Mouse (Mus musculus): ENCODE measurements around the gene Fosb. TPM values are rescaled to one million over a fixed set of nuclear protein-coding genes. Genes with fewer than 3 reads are reported as not detected.

The Fosb gene
- polyA plus RNA-seq, 1 experiment, result 16.7 TPM

- TF ChIP-seq CTCF (IDR thresholded peaks at IDR 0.05; ENCODE audit: extremely low read depth, insufficient read length, insufficient replicate concordance, low read depth, low read length), result no peak
- 0 out of 2 replicates have a peak, but pooled peaks have one; percentile 18 for TF ChIP-seq POLR2A (IDR thresholded peaks at IDR 0.05; ENCODE audit: low read depth, low read length)
- Histone ChIP-seq H3K4me1 (ENCODE audit: control insufficient read depth, insufficient read depth, insufficient read length, low read length) (peaks cover 27% of the 10 kb centered on the region), H3K27me3 (ENCODE audit: control insufficient read depth, insufficient read depth, low read length) (no peaks in the 10 kb centered on the region), H3K27ac (ENCODE audit: insufficient read depth, low read depth, low read length) (peak overlapping the region; percentile 96), H3K36me3 (ENCODE audit: control insufficient read depth, insufficient read depth, low read length) (peaks cover 10% of the 10 kb centered on the region), H3K4me3 (ENCODE audit: low read depth, low read length) (peak overlapping the region; percentile 95)
- under 1% methylated on average over 20 of the region's 21 CpGs for WGBS
Observed at GRCm38 (mm10) chr7:19270509-19271237, 39.2 kb downstream of the Fosb start.

- no peaks in the 10 kb centered on the region for H3K27me3 ChIP-seq (ENCODE audit: control insufficient read depth, insufficient read depth, low read length)
- peak overlapping the region; percentile 96 for H3K27ac ChIP-seq (ENCODE audit: insufficient read depth, low read depth, low read length)
- peaks cover 34% of the 10 kb centered on the region for H3K4me1 ChIP-seq (ENCODE audit: control insufficient read depth, insufficient read depth, insufficient read length, low read length)
- peak overlapping the region; percentile 95 for H3K4me3 ChIP-seq (ENCODE audit: low read depth, low read length)
- TF ChIP-seq CTCF (IDR thresholded peaks at IDR 0.05; ENCODE audit: extremely low read depth, insufficient read length, insufficient replicate concordance, low read depth, low read length) (no peak), POLR2A (IDR thresholded peaks at IDR 0.05; ENCODE audit: low read depth, low read length) (0 out of 2 replicates have a peak, but pooled peaks have one; percentile 30)
- WGBS, result 1% methylated on average over 19 of the region's 19 CpGs
- peaks cover 12% of the 10 kb centered on the region for H3K36me3 ChIP-seq (ENCODE audit: control insufficient read depth, insufficient read depth, low read length)
Observed at GRCm38 (mm10) chr7:19269721-19270441, 40.0 kb downstream of the Fosb start.

GRCm38 (mm10) chr7:19268993-19269681 is 40.7 kb downstream of the Fosb start:
- Histone ChIP-seq H3K4me1 (ENCODE audit: control insufficient read depth, insufficient read depth, insufficient read length, low read length) (peaks cover 41% of the 10 kb centered on the region), H3K36me3 (ENCODE audit: control insufficient read depth, insufficient read depth, low read length) (peaks cover 19% of the 10 kb centered on the region), H3K27ac (ENCODE audit: insufficient read depth, low read depth, low read length) (peak overlapping the region; percentile 92), H3K4me3 (ENCODE audit: low read depth, low read length) (peak overlapping the region; percentile 95), H3K27me3 (ENCODE audit: control insufficient read depth, insufficient read depth, low read length) (no peaks in the 10 kb centered on the region)
- TF ChIP-seq CTCF (IDR thresholded peaks at IDR 0.05; ENCODE audit: extremely low read depth, insufficient read length, insufficient replicate concordance, low read depth, low read length) (no peak), POLR2A (IDR thresholded peaks at IDR 0.05; ENCODE audit: low read depth, low read length) (no peak)
- WGBS, result 10% methylated on average over 10 of the region's 10 CpGs

- WGBS, result 16% methylated on average over 10 of the region's 10 CpGs
- H3K27ac ChIP-seq (ENCODE audit: insufficient read depth, low read depth, low read length), result peak overlapping the region; percentile 92
- H3K4me1 ChIP-seq (ENCODE audit: control insufficient read depth, insufficient read depth, insufficient read length, low read length), result peaks cover 38% of the 10 kb centered on the region
- TF ChIP-seq POLR2A (IDR thresholded peaks at IDR 0.05; ENCODE audit: low read depth, low read length) (no peak), CTCF (IDR thresholded peaks at IDR 0.05; ENCODE audit: extremely low read depth, insufficient read length, insufficient replicate concordance, low read depth, low read length) (no peak)
- peaks cover 36% of the 10 kb centered on the region for H3K36me3 ChIP-seq (ENCODE audit: control insufficient read depth, insufficient read depth, low read length)
- peak overlapping the region; percentile 33 for H3K4me3 ChIP-seq (ENCODE audit: low read depth, low read length)
- H3K27me3 ChIP-seq (ENCODE audit: control insufficient read depth, insufficient read depth, low read length), result no peaks in the 10 kb centered on the region
Observed at GRCm38 (mm10) chr7:19267051-19267450, 42.8 kb downstream of the Fosb start.

- TF ChIP-seq POLR2A (IDR thresholded peaks at IDR 0.05; ENCODE audit: low read depth, low read length) (no peak), CTCF (IDR thresholded peaks at IDR 0.05; ENCODE audit: extremely low read depth, insufficient read length, insufficient replicate concordance, low read depth, low read length) (no peak)
- Histone ChIP-seq H3K4me3 (ENCODE audit: low read depth, low read length) (peak overlapping the region; percentile 55), H3K27ac (ENCODE audit: insufficient read depth, low read depth, low read length) (peak overlapping the region; percentile 89), H3K4me1 (ENCODE audit: control insufficient read depth, insufficient read depth, insufficient read length, low read length) (peaks cover 38% of the 10 kb centered on the region), H3K36me3 (ENCODE audit: control insufficient read depth, insufficient read depth, low read length) (peaks cover 45% of the 10 kb centered on the region), H3K27me3 (ENCODE audit: control insufficient read depth, insufficient read depth, low read length) (no peaks in the 10 kb centered on the region)
- 14% methylated on average over 10 of the region's 10 CpGs for WGBS
Observed at GRCm38 (mm10) chr7:19265928-19266822, 43.7 kb downstream of the Fosb start.

- H3K27me3 ChIP-seq (ENCODE audit: control insufficient read depth, insufficient read depth, low read length), result no peaks in the 10 kb centered on the region
- H3K4me3 ChIP-seq (ENCODE audit: low read depth, low read length), result peak overlapping the region; percentile 48
- H3K36me3 ChIP-seq (ENCODE audit: control insufficient read depth, insufficient read depth, low read length), result peaks cover 56% of the 10 kb centered on the region
- H3K27ac ChIP-seq (ENCODE audit: insufficient read depth, low read depth, low read length), result peak overlapping the region; percentile 89
- WGBS, result 14% methylated on average over 7 of the region's 7 CpGs
- H3K4me1 ChIP-seq (ENCODE audit: control insufficient read depth, insufficient read depth, insufficient read length, low read length), result peaks cover 40% of the 10 kb centered on the region
- TF ChIP-seq CTCF (IDR thresholded peaks at IDR 0.05; ENCODE audit: extremely low read depth, insufficient read length, insufficient replicate concordance, low read depth, low read length), result no peak
- TF ChIP-seq POLR2A (IDR thresholded peaks at IDR 0.05; ENCODE audit: low read depth, low read length), result peak; percentile 36; the same call in 1 of the 2 replicates
Observed at GRCm38 (mm10) chr7:19265147-19265546, 44.7 kb downstream of the Fosb start.

Measured in small intestine, adult 2 months (tissue).